Mouse (Mus musculus) CD4-positive naive resting alpha-beta T cell, adult 57 days (primary cell): Measurements from ENCODE around the gene Crybg1. TPM values are rescaled to one million over a fixed set of nuclear protein-coding genes. Genes with fewer than 3 reads are reported as not detected.

Source experiments
- total RNA-seq: library from RNA; stranded (reverse); gene quantifications from one replicate; pipeline ENCODE4 v1.2.4, GENCODE M21; 2023

Crybg1 gene
- 62.9 TPM for total RNA-seq

DNA sequence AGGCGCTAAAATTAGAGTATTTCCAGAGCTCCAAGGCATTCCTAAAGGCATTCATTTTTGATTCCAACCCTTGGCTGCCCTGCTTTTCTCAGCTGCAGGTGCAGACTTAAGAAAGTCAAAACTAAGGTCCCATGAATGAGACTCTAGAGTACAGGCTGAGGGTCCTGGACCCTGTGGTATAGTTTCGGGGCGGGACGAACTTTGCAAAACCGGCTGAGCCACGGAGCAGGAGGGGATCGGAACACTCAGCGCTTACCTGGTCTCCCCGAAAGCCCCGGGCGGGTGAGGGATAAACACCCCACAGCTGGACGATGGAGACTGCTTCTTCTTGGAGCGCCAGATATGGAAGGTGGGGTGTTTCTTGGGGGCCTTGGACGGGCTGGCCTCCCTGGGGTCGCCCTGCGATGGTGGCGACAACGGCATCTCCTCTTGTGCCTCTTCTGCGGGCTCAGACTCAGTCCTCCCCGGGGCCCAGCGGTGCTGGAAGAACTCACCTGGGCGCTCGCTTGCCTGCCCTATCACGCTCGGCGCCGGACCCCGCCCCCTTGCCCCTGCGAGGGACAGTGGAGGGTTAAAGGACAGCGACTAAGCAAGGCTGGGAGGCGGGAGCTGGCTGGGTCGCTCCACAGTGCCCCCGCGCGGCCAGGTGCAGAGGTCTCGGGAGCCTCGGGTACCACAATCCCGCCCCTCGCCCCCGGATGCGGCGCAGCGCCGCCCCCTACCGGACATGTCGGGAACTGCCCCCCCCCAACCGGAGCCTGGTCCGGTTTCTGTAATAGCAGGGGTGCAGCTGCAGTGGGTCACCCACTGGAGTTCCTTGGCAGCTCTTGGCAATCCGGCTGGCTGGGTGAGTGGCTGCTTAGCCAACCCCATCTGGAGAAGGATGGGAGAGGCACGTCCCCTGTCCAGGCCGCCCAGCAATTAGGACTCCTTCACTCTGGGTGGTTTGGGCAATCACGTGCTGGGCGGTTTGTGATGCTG is at the start of gene Crybg1:
Gene Crybg1, minus strand, starts transcription at position 517 of the 981 bp plus-strand sequence.

DNA sequence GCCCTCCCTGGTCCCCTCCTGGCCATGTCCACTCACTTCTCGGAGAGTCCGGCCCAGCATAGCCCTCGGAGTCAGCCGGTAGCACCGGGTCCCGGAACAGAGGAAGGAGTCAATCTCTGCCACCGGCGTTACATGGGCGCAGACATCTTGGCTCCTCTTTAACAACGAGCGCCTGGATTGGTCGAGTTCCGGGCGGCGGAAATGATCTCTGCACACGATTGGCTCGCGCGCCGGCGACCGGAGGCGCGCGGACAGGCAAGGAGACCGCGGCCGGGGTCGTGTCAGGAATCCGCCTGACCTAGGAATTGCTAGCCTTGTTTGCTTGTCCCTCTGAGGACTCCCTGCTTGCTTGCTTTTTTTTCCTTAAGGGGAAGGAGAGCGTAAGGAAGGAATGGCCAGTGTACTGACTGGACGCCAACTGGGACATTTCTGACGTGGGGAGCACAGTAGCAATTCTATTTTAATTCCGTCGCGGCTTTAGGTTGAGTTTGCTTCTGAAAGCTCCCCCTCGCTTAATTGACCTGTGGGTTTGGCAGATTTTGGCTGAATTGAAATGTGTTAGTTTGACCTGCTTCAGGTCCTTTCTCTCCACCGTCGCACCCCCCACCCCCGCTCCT is 247.0 kb downstream of the Crybg1 start, which contains the start of the genes Qrsl1 and Rtn4ip1:
Gene Qrsl1, minus strand, starts transcription at position 168 of the 617 bp plus-strand sequence.
Gene Rtn4ip1, plus strand, starts transcription at position 230 of the 617 bp plus-strand sequence.

Other genes with a start within 250 kb of the Crybg1 start
- 11.2 TPM for gene Qrsl1, start 247.1 kb downstream of the Crybg1 start, total RNA-seq
- 13.4 TPM for gene Rtn4ip1, start 247.0 kb downstream of the Crybg1 start, total RNA-seq
- gene Atg5, start 119.5 kb upstream of the Crybg1 start, total RNA-seq, result 23.0 TPM